Mouse (Mus musculus) limb, embryonic 12.5 days (tissue): Measurements from ENCODE around the gene Il21r. TPM values are rescaled to one million over a fixed set of nuclear protein-coding genes. Genes with fewer than 3 reads are reported as not detected.

ENCODE experiments used
- ATAC-seq: fragments of 200-750 bp; cut with Nextera tagmentation; 2 replicates; pipeline ENCODE4 v1.8.0; 2017; ENCODE audit warnings: low read depth, moderate TSS enrichment; ENCODE audit not compliant: insufficient number of reproducible peaks, insufficient read depth, low FRiP score, low TSS enrichment
- H3K27ac ChIP-seq: fragments of 300-500 bp; sonication (generic); 2 replicates; pipeline ENCODE4 v1.5.1; 2016; ENCODE audit warnings: mild to moderate bottlenecking, moderate library complexity
- H3K27me3 ChIP-seq: fragments of 300-500 bp; sonication (generic); 2 replicates; pipeline ENCODE4 v1.6.1; 2016; ENCODE audit warnings: mild to moderate bottlenecking, moderate library complexity
- H3K36me3 ChIP-seq: fragments of 300-500 bp; sonication (generic); 2 replicates; pipeline ENCODE4 v1.6.1; 2016; ENCODE audit warnings: mild to moderate bottlenecking, moderate library complexity
- H3K4me1 ChIP-seq: fragments of 300-500 bp; sonication (generic); replicated peaks from 2 replicates; pipeline ENCODE4 v1.6.1; 2016
- H3K4me2 ChIP-seq: fragments of 300-500 bp; sonication (generic); 2 replicates; pipeline ENCODE4 v1.6.1; 2016; ENCODE audit warnings: mild to moderate bottlenecking, moderate library complexity
- H3K4me3 ChIP-seq: fragments of 300-500 bp; sonication (generic); replicated peaks from 2 replicates; pipeline ENCODE4 v1.5.1; 2016; ENCODE audit warnings: mild to moderate bottlenecking
- H3K9ac ChIP-seq: fragments of 300-500 bp; sonication (generic); replicated peaks from 2 replicates; pipeline ENCODE4 v1.6.1; 2016; ENCODE audit warnings: mild to moderate bottlenecking, moderate library complexity
- H3K9me3 ChIP-seq: fragments of 300-500 bp; sonication (generic); 2 replicates; pipeline ENCODE4 v1.6.1; 2016; ENCODE audit warnings: mild to moderate bottlenecking, moderate library complexity
- WGBS: fragments of 180-500 bp; shearing (Covaris S2); methylation state at CpG from one replicate; pipeline ENCODE4 v1.1.7; 2016; 5-methylcytosine and 5-hydroxymethylcytosine counted together
- polyA plus RNA-seq: library from polyadenylated mRNA; unstranded; fragments of >200 nt; fragmentation: Nextera tagmentation; extraction: Ambion mirVana; gene quantifications from 2 replicates; pipeline ENCODE4 v1.2.1, GENCODE M21; 2016

Il21r gene
- polyA plus RNA-seq, 1 experiment from 2014 or later, result 0.20 TPM

DNA sequence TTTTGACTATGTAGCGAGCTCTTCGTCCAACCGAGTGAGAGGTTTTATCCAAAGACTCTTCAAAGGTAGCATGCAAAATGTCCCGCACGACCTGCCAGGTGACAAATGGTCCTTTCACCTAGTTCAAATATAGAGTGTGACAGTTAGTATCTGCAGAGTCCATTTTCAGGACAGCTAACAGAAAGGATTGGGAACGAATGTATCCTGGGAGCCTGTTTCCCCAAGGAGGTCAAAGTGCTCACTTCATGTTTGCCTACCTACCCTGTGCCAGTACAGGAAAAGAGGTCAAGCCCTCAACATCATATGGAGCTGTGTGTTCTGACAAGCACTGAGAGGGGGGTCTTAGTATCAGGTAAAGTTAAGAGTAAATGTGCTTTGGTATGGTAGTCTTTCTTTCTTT is 54.3 kb downstream of the Il21r start:
- 95% methylated on average over 6 of the region's 6 CpGs for WGBS

GRCm38 (mm10) chr7:125663654-125664053 is 60.4 kb downstream of the Il21r start:
- Histone ChIP-seq H3K36me3 (peaks cover 99% of the 10 kb centered on the region), H3K4me2 (no peak overlapping the region), H3K27ac (no peak overlapping the region), H3K9ac (no peak overlapping the region), H3K4me3 (no peak overlapping the region), H3K4me1 (no peaks in the 10 kb centered on the region), H3K9me3 (no peaks in the 10 kb centered on the region), H3K27me3 (no peaks in the 10 kb centered on the region)
- no peak for ATAC-seq
- 86% methylated on average over 3 of the region's 3 CpGs for WGBS

More for the DNA sequence above, 54.3 kb downstream of the Il21r start:
- no peak for ATAC-seq
- no peak overlapping the region for H3K9ac ChIP-seq
- no peaks in the 10 kb centered on the region for H3K9me3 ChIP-seq
- H3K27me3 ChIP-seq, result no peaks in the 10 kb centered on the region
- no peak overlapping the region for H3K27ac ChIP-seq
- H3K36me3 ChIP-seq, result peaks cover 100% of the 10 kb centered on the region
- no peak overlapping the region for H3K4me2 ChIP-seq
- H3K4me3 ChIP-seq, result no peak overlapping the region
- H3K4me1 ChIP-seq, result no peaks in the 10 kb centered on the region

DNA sequence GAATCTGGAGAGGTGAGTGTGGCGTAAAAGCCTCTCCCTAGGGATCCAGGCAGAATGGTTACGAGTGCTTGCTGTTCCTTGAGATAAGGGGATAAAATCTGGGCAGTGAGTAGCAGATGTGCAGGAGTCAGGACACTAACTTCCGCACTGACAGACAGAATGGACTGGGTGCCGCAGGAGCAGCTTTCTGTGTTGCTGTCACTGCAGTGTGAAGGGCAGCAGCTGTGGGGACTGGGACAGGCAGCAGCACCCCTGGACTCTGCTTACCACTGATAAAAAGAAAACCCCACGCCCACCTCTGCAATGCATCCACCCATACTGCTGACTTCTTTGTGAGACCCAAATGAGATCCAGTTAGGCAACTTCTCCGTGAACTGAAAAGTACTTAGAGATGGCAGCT is 67.6 kb downstream of the Il21r start:
- H3K36me3 ChIP-seq, result peaks cover 100% of the 10 kb centered on the region
- WGBS, result 85% methylated on average over 6 of the region's 6 CpGs
- no peaks in the 10 kb centered on the region for H3K27me3 ChIP-seq
- no peak overlapping the region for H3K4me3 ChIP-seq
- no peaks in the 10 kb centered on the region for H3K4me1 ChIP-seq
- no peak overlapping the region for H3K4me2 ChIP-seq
- no peak overlapping the region for H3K27ac ChIP-seq
- ATAC-seq, result no peak
- no peaks in the 10 kb centered on the region for H3K9me3 ChIP-seq
- H3K9ac ChIP-seq, result no peak overlapping the region

DNA sequence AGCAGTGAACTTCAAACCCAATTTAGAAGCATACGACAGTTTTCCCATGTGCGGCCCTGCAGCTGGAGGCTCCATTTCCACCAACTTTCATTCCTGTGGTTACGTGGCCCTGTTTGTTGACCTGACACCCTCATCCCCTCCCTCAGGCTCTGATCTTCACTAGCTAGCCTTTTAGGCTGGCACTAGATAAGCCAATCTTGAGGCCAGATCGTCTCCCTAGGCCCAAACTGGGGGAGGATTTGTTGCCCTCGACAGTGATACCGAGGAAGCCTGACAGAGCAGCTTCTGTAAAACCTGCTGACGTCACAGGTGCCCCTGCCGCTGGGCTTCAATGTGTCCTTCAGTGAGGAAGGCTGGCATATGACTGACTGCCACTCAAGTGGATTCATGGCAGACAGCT is 68.2 kb downstream of the Il21r start:
- H3K4me2 ChIP-seq, result no peak overlapping the region
- no peaks in the 10 kb centered on the region for H3K9me3 ChIP-seq
- H3K36me3 ChIP-seq, result peaks cover 100% of the 10 kb centered on the region
- H3K4me1 ChIP-seq, result no peaks in the 10 kb centered on the region
- H3K27me3 ChIP-seq, result no peaks in the 10 kb centered on the region
- ATAC-seq, result no peak
- WGBS, result 88% methylated on average over 8 of the region's 8 CpGs
- no peak overlapping the region for H3K27ac ChIP-seq
- no peak overlapping the region for H3K9ac ChIP-seq
- no peak overlapping the region for H3K4me3 ChIP-seq

GRCm38 (mm10) chr7:125674916-125675315 is 71.7 kb downstream of the Il21r start:
- ATAC-seq, result no peak
- WGBS, result 91% methylated on average over 2 of the region's 2 CpGs
- Histone ChIP-seq H3K9me3 (no peaks in the 10 kb centered on the region), H3K4me2 (no peak overlapping the region), H3K27me3 (no peaks in the 10 kb centered on the region), H3K27ac (no peak overlapping the region), H3K4me3 (no peak overlapping the region), H3K36me3 (peaks cover 100% of the 10 kb centered on the region), H3K9ac (no peak overlapping the region), H3K4me1 (no peaks in the 10 kb centered on the region)

DNA sequence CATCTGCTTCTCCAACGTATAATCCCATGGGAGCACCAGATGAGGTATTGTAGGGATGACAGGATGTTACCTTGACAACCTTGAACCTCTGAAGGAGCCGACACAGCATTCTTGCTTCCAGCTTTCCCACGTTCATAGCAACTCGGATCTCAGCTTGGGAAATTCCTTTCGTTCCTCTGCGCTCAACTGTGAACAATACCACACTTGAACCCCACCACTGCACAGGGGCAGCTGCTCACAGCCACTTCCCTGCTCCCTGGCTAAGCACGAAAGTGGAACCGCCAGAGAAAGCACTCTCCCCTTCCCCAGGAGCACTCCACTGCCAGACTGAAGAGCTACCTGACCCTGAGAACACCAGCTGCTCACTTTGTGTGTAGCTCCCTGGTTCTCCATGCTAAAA is 75.5 kb downstream of the Il21r start:
- Histone ChIP-seq H3K27me3 (no peaks in the 10 kb centered on the region), H3K36me3 (peaks cover 95% of the 10 kb centered on the region), H3K9ac (no peak overlapping the region), H3K27ac (no peak overlapping the region), H3K9me3 (no peaks in the 10 kb centered on the region), H3K4me3 (no peak overlapping the region), H3K4me2 (no peak overlapping the region), H3K4me1 (no peaks in the 10 kb centered on the region)
- 90% methylated on average over 8 of the region's 8 CpGs for WGBS
- no peak for ATAC-seq

DNA sequence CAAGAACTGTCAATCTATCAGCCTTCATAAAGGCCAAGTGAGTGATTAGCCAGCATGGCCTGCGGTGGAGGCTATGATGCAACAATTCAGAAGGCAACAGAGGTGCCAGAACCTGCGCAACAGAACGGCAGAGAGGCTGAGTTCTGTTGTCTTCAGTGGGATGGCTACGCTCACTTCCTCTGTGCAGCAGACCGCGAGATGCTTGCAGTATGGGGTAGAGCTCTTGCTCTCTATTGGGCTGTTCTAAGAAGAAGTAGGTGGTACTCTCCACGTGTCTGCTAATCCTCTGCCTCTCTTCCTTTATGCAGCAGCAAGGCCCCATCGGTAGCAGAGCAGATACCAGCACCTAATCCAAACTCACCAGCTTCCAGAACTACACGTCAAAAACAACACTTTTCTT is 76.7 kb downstream of the Il21r start:
- Histone ChIP-seq H3K27me3 (no peaks in the 10 kb centered on the region), H3K9ac (no peak overlapping the region), H3K9me3 (no peaks in the 10 kb centered on the region), H3K36me3 (peaks cover 95% of the 10 kb centered on the region), H3K27ac (no peak overlapping the region), H3K4me2 (no peak overlapping the region), H3K4me3 (no peak overlapping the region), H3K4me1 (no peaks in the 10 kb centered on the region)
- 92% methylated on average over 9 of the region's 9 CpGs for WGBS
- ATAC-seq, result no peak

Other genes starting within 250 kb of the Il21r start
- gene Kdm8, start 158.8 kb upstream of the Il21r start, polyA plus RNA-seq, result 14.4 and 16.2 TPM in 2 replicates
- 114 and 122 TPM in 2 replicates for gene Nsmce1, start 111.8 kb upstream of the Il21r start, polyA plus RNA-seq
- gene Il4ra, start 51.3 kb upstream of the Il21r start, polyA plus RNA-seq, result 4.6 and 4.8 TPM in 2 replicates
- gene Gtf3c1, start 104.4 kb downstream of the Il21r start, polyA plus RNA-seq, result 48.1 and 48.2 TPM in 2 replicates
- 10.6 and 12.0 TPM in 2 replicates for gene D430042O09Rik, start 104.5 kb downstream of the Il21r start, polyA plus RNA-seq